Mouse (Mus musculus): ENCODE results near the gene Gp6. TPM values are rescaled to one million over a fixed set of nuclear protein-coding genes. Genes with fewer than 3 reads are reported as not detected.

The Gp6 gene
- total RNA-seq (2014; fragmentation: Nextera tagmentation) = 3.1 and 11.8 TPM in 2 replicates
- 0.29 and 0.44 TPM in 2 replicates for total RNA-seq (2017)
- 0.05 and 0.11 TPM in 2 replicates for polyA plus RNA-seq (2012)

DNA sequence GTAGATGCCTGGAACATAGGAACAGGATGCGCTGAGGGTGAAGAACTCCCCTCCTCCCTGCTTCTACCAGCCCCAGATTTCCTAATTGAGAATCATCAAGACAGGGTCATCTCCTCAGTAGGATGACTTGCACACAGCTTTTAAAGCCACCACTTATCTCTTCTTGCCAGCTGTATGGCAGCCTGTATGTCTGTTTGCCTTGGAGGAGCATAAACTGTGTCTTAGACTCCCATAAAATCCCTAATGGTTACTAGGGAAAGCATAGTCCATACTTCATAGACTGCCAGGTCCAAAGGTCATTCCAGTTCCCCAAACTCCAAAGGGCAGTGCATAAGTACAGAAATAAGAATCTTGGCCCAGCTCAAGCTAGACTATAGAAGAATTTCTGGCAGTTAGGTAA is at the start of gene Gp6:
Gp6 (minus strand) TSS at position 15 of the 400 bp plus-strand sequence.
- H3K36me3 ChIP-seq (replicated peaks) = no peaks in the 10 kb centered on the region
- no peaks in the 10 kb centered on the region for H3K9me3 ChIP-seq (replicated peaks)
- H3K4me3 ChIP-seq (ENCODE audit: low read depth, low read length) = no peak within 1 kb of the TSS
- no peaks in the 10 kb centered on the region; the same call in 1 of the 2 replicates for H3K27me3 ChIP-seq (ENCODE audit: insufficient read depth, low read length)
- DNase-seq (ENCODE audit: low spot score) (no peak), ATAC-seq (ENCODE audit: extremely low read depth, insufficient number of reproducible peaks, low FRiP score, poor library complexity, severe bottlenecking) (no peak)
- no peaks in the 10 kb centered on the region for H3K4me1 ChIP-seq (ENCODE audit: insufficient read depth, low read depth, low read length)
- TF ChIP-seq TAL1 (conservative IDR thresholded peaks at IDR 0.05; ENCODE audit: low read depth, low read length) (no peak), CTCF (IDR thresholded peaks at IDR 0.05; ENCODE audit: low read depth, low read length) (no peak), GATA1 (IDR thresholded peaks at IDR 0.05; ENCODE audit: borderline replicate concordance, low read length) (no peak), GATA2 (IDR thresholded peaks at IDR 0.05; ENCODE audit: borderline replicate concordance, low read depth, low read length) (no peak), POLR2AphosphoS5 (IDR thresholded peaks at IDR 0.05; ENCODE audit: insufficient replicate concordance, low read depth, low read length) (no peak)

DNA sequence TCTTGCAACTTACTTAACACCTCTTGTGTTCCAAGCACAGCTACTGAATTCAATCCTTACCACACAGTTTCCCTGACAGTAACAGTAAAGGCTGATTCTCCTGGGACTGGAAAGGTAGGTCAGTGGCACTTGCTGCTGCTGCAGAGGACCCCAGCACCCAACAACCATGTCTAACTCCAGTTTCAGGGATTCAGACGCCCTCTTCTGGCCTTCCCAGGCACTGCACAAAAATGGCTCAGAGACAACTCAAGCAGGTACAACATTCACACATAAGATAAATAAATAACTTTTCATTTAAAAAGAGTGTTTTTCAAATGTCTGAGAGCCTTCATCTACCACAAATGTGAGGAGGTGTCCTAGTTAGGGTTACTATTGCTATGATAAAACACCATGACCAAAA is 49.6 kb upstream of the Gp6 start:
- TF ChIP-seq GATA1 (IDR thresholded peaks at IDR 0.05; ENCODE audit: borderline replicate concordance, low read length) (no peak), POLR2AphosphoS5 (IDR thresholded peaks at IDR 0.05; ENCODE audit: insufficient replicate concordance, low read depth, low read length) (no peak), TAL1 (conservative IDR thresholded peaks at IDR 0.05; ENCODE audit: low read depth, low read length) (no peak), GATA2 (IDR thresholded peaks at IDR 0.05; ENCODE audit: borderline replicate concordance, low read depth, low read length) (no peak), CTCF (IDR thresholded peaks at IDR 0.05; ENCODE audit: low read depth, low read length) (no peak)
- H3K27me3 ChIP-seq (ENCODE audit: insufficient read depth, low read length) = peaks cover 10% of the 10 kb centered on the region
- DNase-seq (ENCODE audit: low spot score) (no peak), ATAC-seq (ENCODE audit: extremely low read depth, insufficient number of reproducible peaks, low FRiP score, poor library complexity, severe bottlenecking) (no peak)
- no peak overlapping the region for H3K4me3 ChIP-seq (ENCODE audit: low read depth, low read length)
- peaks cover 25% of the 10 kb centered on the region for H3K4me1 ChIP-seq (ENCODE audit: insufficient read depth, low read depth, low read length)
- H3K9me3 ChIP-seq (replicated peaks) = no peaks in the 10 kb centered on the region
- peaks cover 25% of the 10 kb centered on the region for H3K36me3 ChIP-seq (replicated peaks)

DNA sequence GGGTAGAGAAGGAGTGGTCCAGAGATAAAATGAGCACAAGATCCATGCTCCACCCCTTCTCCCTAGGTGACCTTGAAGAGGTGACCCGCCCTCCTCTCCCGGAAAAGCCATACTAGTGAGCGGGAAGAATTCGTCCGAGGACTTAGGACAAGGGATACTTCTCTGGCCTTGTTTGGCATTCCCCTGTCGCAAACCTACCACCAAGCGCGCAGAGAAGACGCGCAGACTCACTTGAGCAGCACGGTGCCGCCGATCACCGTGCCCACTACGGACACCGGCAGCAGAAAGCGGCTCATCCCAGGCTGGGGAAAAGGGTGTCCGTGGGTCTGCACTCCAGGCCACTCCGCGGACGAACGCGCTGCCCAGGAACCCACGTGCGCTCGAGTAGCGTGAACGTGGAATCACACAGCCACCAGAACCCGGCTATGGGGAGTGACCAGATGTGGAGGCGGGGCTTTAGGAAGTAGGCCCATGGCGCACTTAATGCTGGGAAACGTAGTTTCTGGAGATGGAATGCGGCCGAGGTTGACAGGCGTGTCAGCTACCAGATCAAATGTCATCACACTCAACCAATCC is 47.8 kb upstream of the Gp6 start, which contains the start of gene Rdh13:
Rdh13 (minus strand) TSS at position 434 of the 576 bp plus-strand sequence.
- DNase-seq (ENCODE audit: low spot score) = peak; percentile 96
- H3K4me3 ChIP-seq (ENCODE audit: low read depth, low read length) = peak within 1 kb of the TSS; percentile 97
- H3K4me1 ChIP-seq (ENCODE audit: insufficient read depth, low read depth, low read length) = peaks cover 31% of the 10 kb centered on the region
- no peaks in the 10 kb centered on the region for H3K9me3 ChIP-seq (replicated peaks)
- TF ChIP-seq GATA1 (IDR thresholded peaks at IDR 0.05; ENCODE audit: borderline replicate concordance, low read length) (no peak), POLR2AphosphoS5 (IDR thresholded peaks at IDR 0.05; ENCODE audit: insufficient replicate concordance, low read depth, low read length) (no peak), CTCF (IDR thresholded peaks at IDR 0.05; ENCODE audit: low read depth, low read length) (no peak), TAL1 (conservative IDR thresholded peaks at IDR 0.05; ENCODE audit: low read depth, low read length) (no peak), GATA2 (IDR thresholded peaks at IDR 0.05; ENCODE audit: borderline replicate concordance, low read depth, low read length) (no peak)
- H3K36me3 ChIP-seq (replicated peaks) = peaks cover 44% of the 10 kb centered on the region
- peaks cover 7% of the 10 kb centered on the region for H3K27me3 ChIP-seq (ENCODE audit: insufficient read depth, low read length)
- peak; percentile 98 for ATAC-seq (ENCODE audit: extremely low read depth, insufficient number of reproducible peaks, low FRiP score, poor library complexity, severe bottlenecking)

DNA sequence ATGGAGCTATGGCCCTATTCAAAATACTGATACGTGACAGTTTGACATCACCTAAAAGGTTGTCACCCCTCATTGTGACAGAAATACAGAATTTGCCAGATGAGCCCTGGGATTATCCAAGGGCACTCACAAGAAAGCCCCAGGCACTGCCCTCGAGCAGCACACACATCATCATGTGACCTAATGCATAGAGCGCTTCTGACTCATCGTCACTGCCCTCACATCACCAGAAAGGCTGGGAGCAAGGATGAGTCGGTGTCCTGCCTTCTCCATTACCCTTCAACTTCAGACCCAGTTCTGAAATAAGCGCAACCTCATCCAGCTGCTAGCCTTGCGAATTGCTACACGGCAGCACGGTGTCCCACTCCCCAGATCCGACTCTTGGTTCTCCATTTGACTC is 43.0 kb upstream of the Gp6 start:
- H3K4me3 ChIP-seq (ENCODE audit: low read depth, low read length) = no peak overlapping the region
- TF ChIP-seq POLR2AphosphoS5 (IDR thresholded peaks at IDR 0.05; ENCODE audit: insufficient replicate concordance, low read depth, low read length) = no peak
- no peak for TF ChIP-seq TAL1 (conservative IDR thresholded peaks at IDR 0.05; ENCODE audit: low read depth, low read length)
- TF ChIP-seq CTCF (IDR thresholded peaks at IDR 0.05; ENCODE audit: low read depth, low read length) = no peak
- TF ChIP-seq GATA2 (IDR thresholded peaks at IDR 0.05; ENCODE audit: borderline replicate concordance, low read depth, low read length) = no peak
- no peak for TF ChIP-seq GATA1 (IDR thresholded peaks at IDR 0.05; ENCODE audit: borderline replicate concordance, low read length)
- DNase-seq (ENCODE audit: low spot score) = no peak
- H3K4me1 ChIP-seq (ENCODE audit: insufficient read depth, low read depth, low read length) = peaks cover 26% of the 10 kb centered on the region
- no peak for ATAC-seq (ENCODE audit: extremely low read depth, insufficient number of reproducible peaks, low FRiP score, poor library complexity, severe bottlenecking)
- H3K9me3 ChIP-seq (replicated peaks) = no peaks in the 10 kb centered on the region
- H3K36me3 ChIP-seq (replicated peaks) = peaks cover 85% of the 10 kb centered on the region
- H3K27me3 ChIP-seq (ENCODE audit: insufficient read depth, low read length) = no peaks in the 10 kb centered on the region

DNA sequence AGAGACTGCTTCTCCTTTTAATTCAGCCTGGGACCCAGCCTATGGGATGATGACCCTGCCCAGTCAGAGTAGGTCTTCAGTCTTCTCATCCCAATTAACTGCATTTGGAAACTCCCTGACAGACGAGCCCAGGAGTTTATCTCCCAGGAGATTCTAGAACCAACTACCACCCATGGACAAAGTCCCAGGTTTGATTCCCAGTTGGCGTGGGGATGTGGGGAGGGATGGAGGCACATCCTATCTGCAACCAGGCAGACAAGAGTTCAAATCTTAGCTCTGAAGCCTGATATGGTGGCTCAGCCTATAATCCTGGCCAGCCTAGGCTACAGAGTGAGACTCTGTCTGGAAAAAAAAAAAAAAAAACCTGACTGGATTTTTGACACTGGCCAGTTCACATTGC is 40.2 kb upstream of the Gp6 start:
- Histone ChIP-seq H3K36me3 (replicated peaks) (peaks cover 94% of the 10 kb centered on the region), H3K9me3 (replicated peaks) (no peaks in the 10 kb centered on the region), H3K4me1 (ENCODE audit: insufficient read depth, low read depth, low read length) (peaks cover 6% of the 10 kb centered on the region; the same call in 1 of the 2 replicates), H3K4me3 (ENCODE audit: low read depth, low read length) (no peak overlapping the region), H3K27me3 (ENCODE audit: insufficient read depth, low read length) (no peaks in the 10 kb centered on the region)
- no peak for DNase-seq (ENCODE audit: low spot score)
- TF ChIP-seq POLR2AphosphoS5 (IDR thresholded peaks at IDR 0.05; ENCODE audit: insufficient replicate concordance, low read depth, low read length) (no peak), GATA1 (IDR thresholded peaks at IDR 0.05; ENCODE audit: borderline replicate concordance, low read length) (no peak), GATA2 (IDR thresholded peaks at IDR 0.05; ENCODE audit: borderline replicate concordance, low read depth, low read length) (no peak), TAL1 (conservative IDR thresholded peaks at IDR 0.05; ENCODE audit: low read depth, low read length) (no peak), CTCF (IDR thresholded peaks at IDR 0.05; ENCODE audit: low read depth, low read length) (no peak)
- no peak for ATAC-seq (ENCODE audit: extremely low read depth, insufficient number of reproducible peaks, low FRiP score, poor library complexity, severe bottlenecking)

DNA sequence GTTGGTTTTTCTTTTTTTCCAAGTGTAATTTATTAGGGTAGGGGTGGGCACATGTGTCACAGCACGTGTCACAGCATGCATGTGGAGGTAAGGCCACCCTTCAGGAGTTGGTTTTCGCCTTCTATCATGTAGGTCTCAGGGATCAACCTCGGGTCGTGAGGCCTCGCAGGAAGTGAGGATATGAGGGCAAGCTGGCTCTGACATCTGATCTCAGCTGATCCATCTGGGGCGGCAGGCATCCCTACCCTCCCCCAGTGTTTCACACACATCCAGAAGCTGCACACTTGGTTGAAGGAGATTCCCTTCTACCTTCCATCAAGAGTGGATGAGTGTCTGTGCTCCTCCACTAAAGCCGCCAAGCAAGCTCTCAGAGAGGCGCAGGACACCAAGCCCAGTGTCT is 34.5 kb upstream of the Gp6 start:
- no peak overlapping the region for H3K4me3 ChIP-seq (ENCODE audit: low read depth, low read length)
- H3K36me3 ChIP-seq (replicated peaks) = peaks cover 97% of the 10 kb centered on the region
- DNase-seq (ENCODE audit: low spot score) (no peak), ATAC-seq (ENCODE audit: extremely low read depth, insufficient number of reproducible peaks, low FRiP score, poor library complexity, severe bottlenecking) (no peak)
- H3K4me1 ChIP-seq (ENCODE audit: insufficient read depth, low read depth, low read length) = no peaks in the 10 kb centered on the region; the same call in 1 of the 2 replicates
- H3K9me3 ChIP-seq (replicated peaks) = 0 out of 2 replicates have a peak, but pooled peaks cover 2% of the 10 kb centered on the region
- no peak for TF ChIP-seq TAL1 (conservative IDR thresholded peaks at IDR 0.05; ENCODE audit: low read depth, low read length)
- no peak for TF ChIP-seq GATA1 (IDR thresholded peaks at IDR 0.05; ENCODE audit: borderline replicate concordance, low read length)
- no peak for TF ChIP-seq POLR2AphosphoS5 (IDR thresholded peaks at IDR 0.05; ENCODE audit: insufficient replicate concordance, low read depth, low read length)
- no peak for TF ChIP-seq CTCF (IDR thresholded peaks at IDR 0.05; ENCODE audit: low read depth, low read length)
- no peak for TF ChIP-seq GATA2 (IDR thresholded peaks at IDR 0.05; ENCODE audit: borderline replicate concordance, low read depth, low read length)
- H3K27me3 ChIP-seq (ENCODE audit: insufficient read depth, low read length) = no peaks in the 10 kb centered on the region

Data from G1E (cell line).